Mouse (Mus musculus): ENCODE results near the gene Vmac.

Gene Vmac

GRCm38 (mm10) chr17:56717363-56718058 lies at the start of gene Vmac, which contains the start of gene Ndufa11:
Gene Vmac, minus strand, starts transcription at chr17:56718022.
Gene Ndufa11, plus strand, starts transcription at chr17:56717767.
- peak; percentile 99 for DNase-seq

- no peak for DNase-seq
These were observed 49.0 kb upstream of the Vmac start for GRCm38 (mm10) chr17:56766631-56767405.

DNA sequence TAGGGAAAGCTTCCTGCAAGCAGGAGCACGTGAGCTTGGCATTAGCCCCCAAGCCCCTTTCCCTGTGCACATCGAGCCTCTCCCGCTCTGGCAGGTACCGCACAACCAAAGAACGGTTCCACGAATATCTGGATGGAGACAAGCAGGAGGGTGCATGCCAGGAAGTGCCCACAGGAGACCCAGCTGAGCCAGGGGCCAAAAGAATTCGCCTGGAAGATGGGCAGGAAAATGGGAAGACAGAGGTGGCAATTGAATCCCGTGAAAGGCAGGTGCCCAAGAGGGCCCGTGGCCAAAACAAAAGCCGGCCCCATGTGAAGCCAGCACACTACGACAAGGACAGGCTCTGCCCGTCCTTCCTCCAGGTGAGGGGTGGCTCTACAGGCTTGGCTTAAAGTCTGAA lies 47.6 kb upstream of the Vmac start:
- no peak for DNase-seq

GRCm38 (mm10) chr17:56764474-56765354 lies 46.9 kb upstream of the Vmac start, which contains the start of gene Dus3l:
Gene Dus3l, plus strand, starts transcription at chr17:56764757.
- peak; percentile 86 to 91 for DNase-seq

DNA sequence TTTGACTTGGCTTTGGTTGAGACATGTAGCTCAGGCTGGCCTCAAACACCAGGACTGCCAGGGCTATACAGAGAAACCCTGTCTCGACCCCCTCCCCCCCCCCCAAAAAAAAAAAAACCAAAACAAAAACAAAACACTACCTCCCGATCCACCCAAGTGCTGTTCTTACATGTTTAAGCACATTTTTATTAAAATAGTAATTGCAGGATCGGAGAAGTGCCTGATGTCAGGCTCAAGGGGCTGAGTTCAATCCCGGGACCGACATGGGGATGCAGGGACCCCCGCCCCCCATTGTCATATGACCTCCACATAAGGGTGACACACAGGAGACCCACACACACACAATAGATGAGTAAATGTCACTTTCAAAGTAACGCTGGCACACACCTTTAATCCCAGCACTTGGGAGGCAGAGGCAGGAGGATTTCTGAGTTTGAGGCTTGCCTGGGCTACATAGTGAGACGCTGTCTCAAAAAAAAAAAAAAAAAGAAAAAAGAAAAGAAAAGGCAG lies 46.0 kb upstream of the Vmac start:
- no peak for DNase-seq

GRCm38 (mm10) chr17:56762769-56763731 lies 45.2 kb upstream of the Vmac start:
- DNase-seq = peak; percentile 60 to 69

GRCm38 (mm10) chr17:56761991-56762410 lies 44.2 kb upstream of the Vmac start:
- DNase-seq = peak; percentile 95 to 96

GRCm38 (mm10) chr17:56761077-56761476 lies 43.3 kb upstream of the Vmac start:
- DNase-seq = no peak

DNA sequence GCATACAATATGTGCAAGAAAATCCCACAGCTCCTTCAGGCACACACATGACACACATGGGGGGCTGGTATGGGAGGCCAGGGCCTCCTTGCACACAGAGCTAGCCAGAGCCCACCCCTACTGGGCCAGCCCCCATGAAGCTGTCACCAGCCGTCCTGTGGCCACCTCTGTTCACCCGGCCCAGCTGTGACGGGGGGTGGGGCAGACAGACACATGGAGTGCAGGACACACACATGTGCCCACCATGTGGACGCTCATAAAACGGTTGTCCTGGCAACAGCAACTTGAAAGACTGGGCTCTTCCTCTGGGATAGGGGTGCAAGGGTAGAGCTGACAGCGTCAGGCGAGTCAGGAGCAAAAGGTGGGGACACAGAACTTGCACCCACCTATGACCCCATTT lies 41.4 kb upstream of the Vmac start:
- no peak for DNase-seq

DNA sequence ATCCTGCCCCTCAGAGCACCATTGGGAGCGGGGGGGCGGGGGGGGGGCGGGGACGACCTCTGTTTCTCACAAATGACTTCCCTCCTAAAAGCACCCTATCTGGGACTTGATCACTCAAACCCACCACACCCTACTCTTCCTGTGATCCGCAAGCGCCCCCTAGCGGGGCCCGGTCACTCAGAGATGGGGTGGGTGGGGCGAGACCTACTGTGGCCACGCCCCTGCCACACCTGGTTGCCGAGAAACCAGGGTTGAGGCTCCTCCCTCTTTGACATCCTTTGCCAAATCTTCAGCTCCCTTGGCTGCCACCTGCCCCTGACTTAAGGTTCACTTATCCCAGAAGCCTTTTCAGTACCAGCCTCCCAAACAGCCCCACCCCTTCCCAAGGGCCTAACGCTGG lies 40.3 kb upstream of the Vmac start:
- peak; percentile 85 to 90 for DNase-seq

DNA sequence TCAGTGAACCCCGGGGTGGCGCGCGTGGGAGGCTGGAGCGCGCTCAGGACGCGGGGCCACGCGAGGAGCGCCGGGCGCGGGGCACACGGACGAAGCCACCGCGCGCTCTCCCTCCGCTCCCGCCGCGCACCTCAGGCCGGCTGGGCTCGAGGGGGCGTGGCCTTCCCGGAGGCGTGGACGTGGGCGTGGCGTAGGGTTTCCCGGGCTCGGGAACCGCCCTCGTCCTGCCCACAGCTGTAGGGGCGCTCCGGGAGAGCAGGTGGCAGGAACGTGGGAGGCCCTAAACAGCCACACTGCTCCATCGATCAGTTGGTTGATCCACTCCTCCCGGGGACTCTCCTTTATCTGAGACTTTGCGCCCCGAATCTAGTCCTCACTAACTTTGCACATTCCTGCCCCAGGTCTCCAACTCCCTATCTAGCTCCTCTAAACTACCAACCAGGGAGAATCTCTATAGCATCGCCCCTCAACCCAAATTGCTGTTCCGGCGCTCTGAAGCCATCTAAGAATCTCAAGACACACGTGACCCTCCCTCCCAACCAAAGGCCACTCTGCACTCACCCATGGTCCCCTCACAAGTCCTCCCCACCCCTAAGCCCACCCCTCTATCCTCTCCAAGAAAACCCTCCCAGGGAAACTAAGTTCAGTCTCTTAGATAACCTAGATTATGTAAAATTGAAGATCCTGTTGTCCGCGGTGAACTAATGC lies 39.7 kb upstream of the Vmac start, which contains the start of gene Nrtn:
Gene Nrtn, minus strand, starts transcription at position 115 of the 708 bp plus-strand sequence.
- DNase-seq = peak; percentile 96 to 97

DNA sequence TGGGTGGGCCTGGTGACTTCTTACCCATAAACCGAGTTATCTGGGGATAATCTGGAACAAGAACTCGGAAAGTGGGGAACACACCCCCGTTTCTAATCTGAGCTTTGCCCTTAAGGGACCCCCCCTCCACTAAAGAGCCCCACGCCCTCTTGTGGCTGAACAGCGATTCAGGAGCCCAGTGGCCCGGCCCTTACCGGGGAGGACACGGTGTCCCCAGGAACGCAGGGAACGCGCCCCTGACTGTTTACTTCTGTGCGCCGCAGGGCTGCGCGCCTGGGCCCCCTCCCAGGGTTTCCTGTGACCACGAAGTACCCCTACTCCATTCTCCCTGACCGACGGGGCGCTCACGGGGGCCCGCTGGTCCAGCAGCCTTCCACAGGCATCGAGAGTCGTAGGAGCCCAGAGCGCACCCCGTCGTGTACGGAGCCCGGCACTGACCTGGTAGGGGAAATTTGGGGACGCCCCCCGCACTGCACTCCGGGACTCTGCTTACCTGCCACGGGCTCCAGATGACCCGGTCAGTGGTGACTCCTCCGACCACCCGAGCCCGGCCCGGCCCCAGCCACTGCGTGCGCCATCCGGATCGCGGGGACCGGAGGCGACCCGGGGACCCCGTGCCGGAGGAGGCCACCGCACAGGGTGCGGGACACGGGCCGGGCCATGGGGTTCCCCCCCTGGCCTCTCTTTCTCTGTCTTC lies 39.0 kb upstream of the Vmac start:
- DNase-seq = peak; percentile 59 to 70

DNA sequence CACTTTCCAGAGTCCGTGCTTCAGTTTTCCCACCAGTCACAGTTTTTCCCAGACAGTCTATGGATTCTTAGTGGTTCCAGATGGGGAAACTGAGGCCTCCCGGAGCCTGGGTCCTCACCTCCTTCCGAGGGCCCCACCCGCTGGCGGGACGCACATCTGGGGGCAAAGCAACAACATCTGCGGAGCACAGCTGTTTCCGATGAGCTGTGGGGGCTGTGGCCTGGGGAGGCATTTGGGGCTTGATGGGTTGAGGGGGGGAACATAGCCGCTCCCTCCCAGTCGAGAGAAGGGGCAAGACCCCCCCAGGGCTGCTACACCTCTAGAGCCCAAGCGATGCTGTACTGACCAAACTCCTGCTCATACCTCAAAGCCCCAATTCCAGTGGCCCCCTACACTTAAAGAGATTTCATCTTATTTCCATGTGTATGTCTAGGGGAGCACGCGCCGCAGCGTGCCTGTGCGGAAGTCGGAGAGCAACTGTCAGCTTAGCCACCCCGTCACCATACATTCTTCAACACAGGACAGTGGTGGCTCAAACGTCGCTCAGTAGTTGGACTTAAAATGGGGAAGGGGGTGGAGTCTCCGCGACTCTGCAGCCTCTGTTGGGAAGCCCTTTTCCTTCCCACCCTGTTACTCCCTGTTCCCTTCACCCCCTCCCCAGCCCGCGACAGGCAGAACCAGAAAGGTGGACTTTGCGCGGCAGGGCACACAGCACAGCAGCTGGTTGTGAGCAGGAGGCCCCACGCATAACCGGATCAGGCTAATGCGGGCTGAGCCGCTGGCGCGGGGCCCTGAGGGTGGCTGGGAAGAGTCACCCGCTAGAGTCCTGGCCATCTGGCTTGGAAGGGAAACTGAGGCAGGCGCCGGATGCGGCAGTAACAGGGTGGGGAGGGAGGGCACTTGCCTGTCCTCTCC lies 36.7 kb upstream of the Vmac start:
- DNase-seq = peak in 1 of 2 experiments; percentile 35

- DNase-seq = no peak
These were observed 35.6 kb upstream of the Vmac start for GRCm38 (mm10) chr17:56753452-56753851.

DNA sequence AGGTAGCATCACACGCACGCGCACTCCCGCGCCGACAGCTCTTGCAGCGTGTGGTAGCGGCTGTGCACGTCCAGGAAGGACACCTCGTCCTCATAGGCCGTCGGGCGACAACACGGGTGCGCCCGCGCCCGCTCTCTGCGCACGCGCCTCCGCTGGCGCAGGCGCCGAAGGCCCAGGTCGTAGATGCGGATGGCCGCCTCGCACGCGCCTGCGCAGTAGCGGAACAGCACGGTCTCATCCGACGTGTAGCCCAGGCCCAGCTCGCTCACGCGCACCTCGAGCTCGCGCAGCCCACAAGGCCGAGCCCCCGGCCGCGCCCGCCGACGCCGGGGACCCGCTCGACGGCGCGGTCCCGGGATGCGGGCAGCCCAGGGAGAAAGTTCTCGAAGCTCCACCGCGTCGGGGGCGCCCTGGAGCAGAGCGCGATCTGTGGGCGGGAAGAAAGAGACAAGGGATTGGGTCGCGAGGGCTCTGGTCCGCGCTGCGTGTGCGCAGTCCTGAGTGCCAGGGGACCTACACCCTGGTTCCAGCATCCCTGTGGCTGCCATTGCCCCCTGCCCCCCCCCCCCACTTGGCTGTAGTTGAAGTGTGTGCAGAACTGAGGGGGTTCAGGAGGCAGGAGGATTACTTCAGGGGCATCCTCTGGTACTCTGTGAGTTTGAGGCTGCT lies 33.7 kb upstream of the Vmac start:
- DNase-seq = peak; percentile 70 to 85

GRCm38 (mm10) chr17:56744173-56744572 lies 26.4 kb upstream of the Vmac start:
- DNase-seq = no peak

- no peak for DNase-seq
These were observed 23.0 kb upstream of the Vmac start for GRCm38 (mm10) chr17:56740788-56741160.

DNA sequence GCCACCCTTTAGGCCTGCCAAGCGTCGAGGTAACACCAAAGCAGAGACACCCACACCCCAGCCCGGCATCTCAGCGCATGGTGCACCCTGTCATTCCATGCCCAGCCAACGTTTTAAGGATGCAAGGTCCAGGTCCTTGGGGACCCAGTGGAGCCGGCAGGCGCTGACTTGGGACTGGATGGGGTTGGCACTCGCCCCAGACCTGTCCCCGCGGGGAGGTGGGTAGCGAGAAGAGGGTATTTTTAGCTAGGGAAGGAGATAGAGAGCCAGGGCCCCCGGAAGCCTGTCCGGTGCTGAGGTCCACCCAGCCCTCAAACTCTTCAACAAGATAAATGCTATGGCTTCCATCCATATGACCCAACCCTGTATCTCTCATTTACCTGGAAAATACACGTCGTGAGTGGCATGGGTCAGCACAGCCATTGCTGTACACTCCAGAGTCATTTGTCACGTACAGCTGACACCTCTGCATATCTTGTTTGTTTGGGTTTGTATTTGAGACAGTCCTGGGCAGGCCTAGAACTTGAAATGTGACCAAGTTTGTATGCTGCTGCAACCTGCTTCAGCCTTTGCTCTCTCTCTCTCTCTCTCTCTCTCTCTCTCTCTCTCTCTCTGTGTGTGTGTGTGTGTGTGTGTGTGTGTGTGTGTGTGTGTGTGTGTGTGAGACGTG lies 22.4 kb upstream of the Vmac start:
- DNase-seq = no peak
